Mouse (Mus musculus) adrenal gland, postnatal 25 days (tissue): ENCODE measurements at regions not wholly inside any gene's neighbourhood (a gene's known extent, or its start where the extent isn't known, plus 50 kb on each side); places are given as distances from the start of the nearest gene placed in this dataset.

ENCODE experiments used
- DNase-seq: peaks from one replicate; pipeline ENCODE4 v3.0.0; 2021; ENCODE audit warnings: mixed read lengths

DNA sequence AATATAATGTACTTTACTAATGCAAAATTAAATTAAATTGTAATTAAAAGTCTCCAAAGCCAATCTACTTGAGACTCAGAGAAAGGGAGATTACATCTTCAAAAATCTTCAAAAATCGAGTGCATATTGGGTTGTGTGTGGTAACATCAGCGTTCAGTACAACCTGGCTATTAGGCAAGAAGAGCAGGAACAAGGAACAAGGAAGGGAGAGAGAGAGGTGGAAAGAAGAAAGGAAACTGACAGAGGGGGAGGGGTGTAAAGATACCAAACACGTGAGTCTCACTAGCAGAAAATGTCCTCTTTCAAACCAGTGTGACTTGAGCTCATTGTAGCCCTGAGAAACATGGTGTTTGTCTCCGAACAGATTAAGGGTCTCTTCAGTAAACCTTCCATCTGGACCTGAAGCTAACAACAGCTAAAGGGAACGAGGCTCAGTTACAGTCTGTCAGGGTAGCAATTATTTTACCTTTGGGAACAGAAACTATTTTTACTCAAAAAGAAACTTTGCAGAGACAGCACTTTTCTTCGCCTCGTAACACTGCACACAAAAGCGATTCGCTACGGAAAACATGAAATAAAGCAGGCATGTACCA, 67.5 kb upstream of the Cited2 start:
- no peak for DNase-seq

DNA sequence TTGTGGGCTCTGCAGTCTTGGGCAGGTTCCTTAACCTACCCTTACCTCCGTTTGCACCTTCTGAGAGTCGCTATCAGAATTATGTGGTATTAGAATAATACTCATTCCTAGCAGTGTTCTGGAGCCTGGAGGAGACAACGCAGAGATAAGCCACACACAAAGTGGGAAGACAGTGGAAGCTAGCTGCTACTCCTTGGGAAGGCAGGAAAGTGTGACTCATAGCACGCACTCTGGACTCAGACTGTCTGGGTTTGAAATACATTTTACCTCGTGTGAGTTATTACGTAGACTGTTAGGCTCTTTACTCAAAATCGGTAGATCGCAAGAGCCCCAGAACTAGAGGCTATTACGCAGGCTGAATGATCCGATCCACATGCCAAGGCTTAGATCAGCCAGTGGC, 66.7 kb upstream of the Cited2 start:
- no peak for DNase-seq

DNA sequence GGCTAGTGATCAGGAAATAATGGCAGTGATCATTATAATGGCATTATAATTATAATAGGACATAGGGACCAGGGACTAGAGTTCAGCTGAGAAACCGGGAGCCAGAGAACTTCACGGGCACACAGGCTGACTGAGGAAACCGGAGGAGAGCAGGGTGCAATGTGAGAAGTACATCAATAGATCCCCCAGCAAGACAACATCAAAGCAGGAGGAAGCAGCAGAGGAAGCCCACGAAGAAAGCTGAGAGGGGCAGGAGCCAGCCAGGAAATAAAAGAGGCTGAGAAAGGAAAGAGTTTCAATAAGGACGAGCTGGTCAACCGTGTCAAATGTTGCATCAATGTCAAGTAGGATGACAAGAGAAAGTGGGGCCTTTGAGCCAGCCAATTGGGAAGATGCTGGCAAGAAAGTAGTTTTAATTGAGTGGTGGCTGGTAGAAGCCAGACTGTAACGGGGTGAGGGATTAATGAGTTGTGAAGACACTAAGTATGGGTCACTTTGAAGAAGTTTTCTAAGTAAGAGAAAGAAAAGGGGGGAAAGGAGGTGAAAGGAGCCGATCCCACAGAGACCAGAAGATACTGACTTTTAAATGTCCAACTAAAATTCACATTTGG, 66.0 kb upstream of the Cited2 start:
- DNase-seq = no peak

DNA sequence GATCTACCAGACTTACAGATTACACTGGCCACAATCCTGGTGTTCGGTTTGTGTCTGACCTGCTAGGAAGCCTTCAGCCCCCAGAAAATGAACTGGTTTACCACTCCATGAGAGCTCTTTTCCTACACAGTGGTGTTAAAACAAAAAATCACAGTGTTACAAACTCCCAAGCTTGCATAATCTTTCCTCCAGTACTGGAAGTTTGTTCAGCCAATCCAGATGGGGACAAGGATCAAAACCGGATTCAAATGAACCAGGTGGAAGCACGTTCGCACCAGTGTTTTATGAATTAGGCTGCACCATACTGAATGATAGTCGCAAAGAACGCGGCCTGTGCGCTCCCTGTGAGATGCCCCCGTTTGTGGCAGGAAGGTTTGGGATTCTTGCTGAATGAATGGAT, 63.4 kb upstream of the Cited2 start:
- DNase-seq = no peak

DNA sequence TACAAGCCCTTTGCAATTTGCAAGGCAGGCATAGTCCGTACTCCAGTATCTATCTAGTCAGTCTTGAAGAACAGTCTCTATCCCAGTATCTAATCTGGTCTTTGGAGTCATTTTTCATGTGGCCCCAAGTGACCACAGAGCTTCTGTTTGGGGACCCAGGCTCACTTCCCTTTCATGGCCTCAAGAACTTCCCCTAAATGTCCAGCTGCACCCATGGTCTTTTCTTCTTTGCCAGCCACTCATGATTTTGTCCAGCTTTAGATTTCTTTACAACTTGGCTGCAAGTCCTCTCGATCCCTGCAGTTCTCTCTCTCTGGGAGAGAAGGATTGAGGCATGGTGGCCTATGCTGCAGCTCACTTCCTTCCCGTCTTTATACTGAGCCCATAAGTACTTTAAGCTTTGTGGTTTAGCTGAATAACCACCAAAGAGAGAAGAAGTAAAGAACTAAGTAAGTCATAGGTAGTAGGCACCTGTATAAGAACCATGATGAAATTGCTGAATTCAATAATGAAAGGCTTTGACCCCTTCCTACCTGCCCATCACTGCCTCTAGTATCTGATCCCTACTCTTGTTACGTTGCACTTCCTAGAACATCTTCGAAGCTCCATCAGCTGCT, 62.1 kb upstream of the Cited2 start:
- no peak for DNase-seq

DNA sequence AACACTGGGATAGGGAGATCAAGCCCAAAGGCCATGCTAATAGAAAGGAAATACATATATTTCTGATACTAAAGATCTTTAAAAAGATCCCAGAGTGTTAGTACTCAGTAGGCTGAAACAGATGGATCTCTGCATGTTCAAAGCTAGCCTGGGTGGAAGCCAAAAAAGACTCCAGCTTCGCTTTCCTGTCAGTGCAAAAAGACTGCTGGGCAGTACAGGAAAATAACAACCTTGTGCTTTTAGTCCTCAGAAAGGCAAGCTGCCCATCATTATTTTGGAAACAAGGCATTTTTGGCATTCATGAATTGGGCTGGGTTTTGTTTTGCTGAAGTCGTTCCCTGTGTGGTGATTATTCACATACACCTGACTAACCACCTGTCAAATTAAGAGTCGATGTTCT, 56.9 kb upstream of the Cited2 start:
- DNase-seq = no peak

DNA sequence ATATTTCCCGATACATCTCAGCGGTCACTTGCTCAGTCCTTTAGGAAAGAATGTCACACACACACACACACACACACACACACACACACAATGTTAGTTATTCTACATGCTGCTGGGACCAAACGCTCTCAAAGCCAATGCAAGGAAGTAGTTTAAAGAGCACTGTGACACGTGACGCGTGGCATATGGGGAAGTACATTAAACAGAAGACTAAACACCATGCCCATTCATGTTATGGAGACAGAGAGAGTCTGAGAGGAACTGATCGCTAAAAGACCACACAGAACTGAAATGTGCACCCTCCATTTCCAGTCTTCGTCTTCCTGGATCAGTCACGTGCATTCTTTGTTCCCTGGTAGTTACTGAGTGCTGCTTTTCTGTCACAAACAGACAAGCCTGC, 53.6 kb upstream of the Cited2 start:
- DNase-seq = no peak
